Mouse (Mus musculus) liver, postnatal 0 days (tissue): ENCODE measurements around the gene Mars. TPM values are rescaled to one million over a fixed set of nuclear protein-coding genes. Genes with fewer than 3 reads are reported as not detected.

Experiments
- ATAC-seq: fragments of 200-750 bp; cut with Nextera tagmentation; 2 replicates; pipeline ENCODE4 v1.8.0; 2017; ENCODE audit warnings: mild to moderate bottlenecking, moderate library complexity
- DNase-seq: peaks from one replicate; pipeline ENCODE4 v3.0.0-alpha.2; 2016
- H3K27ac ChIP-seq: fragments of 300-500 bp; sonication (generic); 2 replicates; pipeline ENCODE4 v1.5.1; 2014; ENCODE audit warnings: antibody characterized with exemption, moderate library complexity, mild to moderate bottlenecking, low read depth
- H3K27me3 ChIP-seq: fragments of 300-500 bp; sonication (generic); 2 replicates; pipeline ENCODE4 v1.6.1; 2014; ENCODE audit warnings: low read length, control low read depth, mixed read lengths; ENCODE audit not compliant: insufficient read depth
- H3K36me3 ChIP-seq: fragments of 300-500 bp; sonication (generic); replicated peaks from 2 replicates; pipeline ENCODE4 v1.6.1; 2014; ENCODE audit warnings: mild to moderate bottlenecking, control low read depth, low read length, moderate library complexity, mixed read lengths; ENCODE audit not compliant: insufficient read depth
- H3K4me1 ChIP-seq: fragments of 300-500 bp; sonication (generic); 2 replicates; pipeline ENCODE4 v1.6.1; 2014; ENCODE audit warnings: antibody characterized with exemption, mild to moderate bottlenecking, control low read depth; ENCODE audit not compliant: insufficient read depth
- H3K4me2 ChIP-seq: fragments of 300-500 bp; sonication (generic); 2 replicates; pipeline ENCODE4 v1.6.1; 2014; ENCODE audit warnings: low read depth, mild to moderate bottlenecking, low read length, moderate library complexity, mixed read lengths
- H3K4me3 ChIP-seq: fragments of 300-500 bp; sonication (generic); 2 replicates; pipeline ENCODE4 v1.5.1; 2014; ENCODE audit warnings: low read depth, low read length
- H3K9ac ChIP-seq: fragments of 300-500 bp; sonication (generic); replicated peaks from 2 replicates; pipeline ENCODE4 v1.6.1; 2014; ENCODE audit warnings: mild to moderate bottlenecking, moderate library complexity
- H3K9me3 ChIP-seq: fragments of 300-500 bp; sonication (generic); 2 replicates; pipeline ENCODE4 v1.6.1; 2016; ENCODE audit warnings: mild to moderate bottlenecking, control low read depth, low read length, mixed read lengths
- CTCF ChIP-seq: sonication (generic); IDR thresholded peaks from 2 replicates; pipeline ENCODE4 v1.5.1; 2016; ENCODE audit warnings: antibody characterized with exemption, low read depth
- EP300 ChIP-seq: IDR thresholded peaks from 2 replicates; pipeline ENCODE4 v1.6.1; 2016; ENCODE audit warnings: antibody characterized with exemption, low read depth, mild to moderate bottlenecking
- WGBS: fragments of 180-500 bp; shearing (Covaris S2); extraction: QIAGEN DNeasy Blood & Tissue Kit; methylation state at CpG from one replicate; pipeline ENCODE4 v1.1.7; 2014; ENCODE audit not compliant: insufficient replicate concordance; 5-methylcytosine and 5-hydroxymethylcytosine counted together
- polyA plus RNA-seq: library from polyadenylated mRNA; unstranded; fragments of >200 nt; fragmentation: Nextera tagmentation; extraction: Ambion mirVana; gene quantifications from 2 replicates; pipeline ENCODE4 v1.2.1, GENCODE M21; 2015

The Mars gene
- polyA plus RNA-seq, 1 experiment from 2014 or later = 62.3 TPM

DNA sequence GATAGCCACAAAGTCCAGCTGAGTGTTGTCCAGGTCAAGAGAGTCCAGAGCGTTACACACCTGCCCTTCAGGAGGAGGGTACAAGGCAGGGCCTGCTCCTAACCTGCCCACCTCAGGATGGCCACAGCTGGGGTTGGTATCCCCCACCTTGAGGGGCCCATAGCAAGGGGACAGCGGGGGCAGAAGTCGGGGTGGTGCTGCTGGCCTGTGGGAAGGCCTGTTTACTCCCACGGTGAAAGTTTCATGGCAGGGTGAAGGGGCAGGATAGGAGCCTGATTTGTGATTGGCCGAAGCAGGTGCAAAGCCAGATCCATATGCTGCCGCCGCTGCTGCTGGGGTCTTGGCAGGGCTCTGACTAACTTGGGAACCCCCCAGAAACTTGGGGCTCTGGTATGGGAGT, 18.6 kb upstream of the Mars start:
- H3K27me3 ChIP-seq = 0 out of 2 replicates have a peak, but pooled peaks cover 3% of the 10 kb centered on the region
- H3K9me3 ChIP-seq = no peaks in the 10 kb centered on the region
- ATAC-seq (peak; percentile 39; the same call in 1 of the 2 replicates), DNase-seq (no peak)
- no peak overlapping the region for H3K27ac ChIP-seq
- peaks cover 18% of the 10 kb centered on the region for H3K4me1 ChIP-seq
- 75% methylated on average over 7 of the region's 7 CpGs for WGBS
- peaks cover 5% of the 10 kb centered on the region for H3K36me3 ChIP-seq
- no peak overlapping the region for H3K4me2 ChIP-seq
- H3K9ac ChIP-seq = no peak overlapping the region
- no peak overlapping the region for H3K4me3 ChIP-seq
- TF ChIP-seq EP300 (no peak), CTCF (no peak)

DNA sequence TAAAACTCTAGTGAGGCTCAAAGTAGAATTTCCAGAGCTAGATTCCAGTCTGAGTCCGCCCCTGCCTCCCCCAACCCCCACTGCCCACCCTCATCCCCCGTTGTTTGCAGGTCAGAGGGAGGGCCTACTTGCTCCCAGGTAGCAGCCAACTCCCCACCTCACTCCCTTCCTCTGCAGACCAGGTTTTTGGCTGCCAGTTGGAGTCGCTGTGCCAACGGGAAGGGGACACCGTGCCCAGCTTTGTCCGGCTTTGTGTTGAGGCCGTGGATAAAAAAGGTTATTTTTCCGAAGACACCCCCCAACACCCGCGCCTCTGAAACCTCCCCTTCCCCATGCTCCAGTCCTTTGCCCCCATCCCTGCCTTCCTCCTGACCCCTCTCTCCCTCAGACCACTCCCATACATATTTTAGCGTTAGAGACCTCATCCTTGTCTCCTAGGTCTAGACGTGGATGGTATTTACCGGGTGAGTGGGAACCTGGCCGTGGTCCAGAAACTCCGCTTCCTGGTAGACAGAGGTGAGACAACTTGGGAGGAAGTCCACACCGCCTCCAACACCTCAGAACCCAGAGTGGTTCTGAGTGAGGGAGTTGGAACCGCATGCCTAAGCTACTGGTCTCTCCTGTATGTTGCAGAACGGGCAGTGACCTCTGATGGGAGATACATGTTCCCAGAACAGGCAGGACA, 16.0 kb upstream of the Mars start:
- Histone ChIP-seq H3K4me2 (no peak overlapping the region), H3K9me3 (no peaks in the 10 kb centered on the region), H3K36me3 (peaks cover 5% of the 10 kb centered on the region), H3K4me3 (no peak overlapping the region), H3K4me1 (peaks cover 22% of the 10 kb centered on the region), H3K27me3 (0 out of 2 replicates have a peak, but pooled peaks cover 3% of the 10 kb centered on the region), H3K27ac (no peak overlapping the region), H3K9ac (no peak overlapping the region)
- no peak for DNase-seq
- TF ChIP-seq CTCF (no peak), EP300 (no peak)
- 75% methylated on average over 18 of the region's 18 CpGs for WGBS
- ATAC-seq = no peak

DNA sequence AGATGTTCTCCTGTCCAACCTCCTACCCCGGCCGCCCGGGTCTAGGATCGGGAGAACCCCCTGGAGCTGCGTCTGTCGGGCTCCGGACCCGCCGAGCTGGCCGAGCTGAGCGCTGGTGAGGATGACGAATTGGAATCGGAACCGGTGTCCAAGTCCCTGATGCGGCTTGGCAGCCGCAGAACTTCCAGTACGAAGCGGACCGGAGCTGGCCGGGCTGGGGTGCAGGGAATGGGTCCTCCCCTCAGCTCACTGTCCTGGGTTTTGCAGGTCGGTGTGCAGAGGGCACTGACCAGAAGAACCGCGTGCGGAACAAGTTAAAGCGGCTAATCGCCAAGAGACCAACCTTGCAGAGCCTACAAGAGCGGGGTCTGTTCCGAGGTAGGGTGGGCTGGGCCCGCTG, 15.2 kb upstream of the Mars start:
- peaks cover 22% of the 10 kb centered on the region for H3K4me1 ChIP-seq

DNA sequence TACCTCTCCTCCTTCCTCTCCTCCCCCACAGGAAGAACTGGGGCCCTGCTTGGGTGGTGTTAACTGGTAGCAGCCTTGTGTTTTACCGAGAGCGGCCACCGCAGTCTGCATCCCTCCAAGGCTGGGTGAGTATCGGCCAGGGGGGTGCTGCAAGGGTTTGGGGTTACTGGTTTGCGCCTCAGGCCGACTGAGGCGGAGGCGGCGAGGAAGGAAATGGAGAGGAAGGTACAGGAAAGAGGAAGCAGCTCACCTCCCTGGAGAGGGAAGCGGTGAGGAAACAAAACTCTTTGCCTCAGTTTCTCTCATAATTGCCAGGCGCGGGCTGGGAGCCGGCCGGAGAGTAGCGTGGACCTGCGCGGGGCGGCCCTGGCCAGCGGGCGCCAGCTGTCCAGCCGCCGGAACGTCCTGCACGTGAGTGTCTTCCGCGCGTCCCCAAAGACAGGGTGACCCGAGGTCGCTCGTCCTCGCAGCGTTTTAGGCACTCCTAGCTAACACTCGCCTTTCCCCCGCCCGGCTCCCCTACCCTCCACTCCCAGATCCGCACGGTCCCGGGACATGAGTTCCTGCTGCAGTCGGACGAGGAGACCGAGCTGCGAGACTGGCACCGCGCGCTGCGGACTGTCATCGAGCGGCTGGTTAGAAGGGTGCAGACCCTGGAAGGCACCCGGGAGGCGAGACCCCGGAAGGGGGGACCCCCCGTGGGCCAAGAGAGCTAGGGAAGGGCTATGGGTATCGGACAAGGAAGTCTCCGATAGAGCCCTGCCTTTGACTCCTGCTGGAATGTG, 14.6 kb upstream of the Mars start:
- 3% methylated on average over 53 of the region's 54 CpGs for WGBS
- peak overlapping the region; percentile 91 for H3K4me2 ChIP-seq
- no peaks in the 10 kb centered on the region for H3K9me3 ChIP-seq
- no peaks in the 10 kb centered on the region for H3K27me3 ChIP-seq
- peak; percentile 32 for ATAC-seq
- peaks cover 22% of the 10 kb centered on the region for H3K4me1 ChIP-seq
- H3K9ac ChIP-seq = peak overlapping the region; percentile 66
- peaks cover 5% of the 10 kb centered on the region for H3K36me3 ChIP-seq
- H3K27ac ChIP-seq = 0 out of 2 replicates have a peak overlapping the region, but pooled peaks have one; percentile 34
- DNase-seq = peak; percentile 49
- TF ChIP-seq EP300 = no peak
- TF ChIP-seq CTCF = no peak
- peak overlapping the region; percentile 56 for H3K4me3 ChIP-seq

More for the DNA sequence above, 15.2 kb upstream of the Mars start:
- H3K36me3 ChIP-seq = peaks cover 5% of the 10 kb centered on the region
- TF ChIP-seq EP300 = no peak
- no peak for TF ChIP-seq CTCF
- peak overlapping the region; percentile 66 for H3K9ac ChIP-seq
- H3K4me3 ChIP-seq = peak overlapping the region; percentile 56
- peak overlapping the region; percentile 91 for H3K4me2 ChIP-seq
- WGBS = 35% methylated on average over 29 of the region's 29 CpGs
- no peaks in the 10 kb centered on the region for H3K27me3 ChIP-seq
- no peak; the same call in 1 of the 2 replicates for ATAC-seq
- no peak overlapping the region for H3K27ac ChIP-seq
- DNase-seq = no peak
- H3K9me3 ChIP-seq = no peaks in the 10 kb centered on the region

DNA sequence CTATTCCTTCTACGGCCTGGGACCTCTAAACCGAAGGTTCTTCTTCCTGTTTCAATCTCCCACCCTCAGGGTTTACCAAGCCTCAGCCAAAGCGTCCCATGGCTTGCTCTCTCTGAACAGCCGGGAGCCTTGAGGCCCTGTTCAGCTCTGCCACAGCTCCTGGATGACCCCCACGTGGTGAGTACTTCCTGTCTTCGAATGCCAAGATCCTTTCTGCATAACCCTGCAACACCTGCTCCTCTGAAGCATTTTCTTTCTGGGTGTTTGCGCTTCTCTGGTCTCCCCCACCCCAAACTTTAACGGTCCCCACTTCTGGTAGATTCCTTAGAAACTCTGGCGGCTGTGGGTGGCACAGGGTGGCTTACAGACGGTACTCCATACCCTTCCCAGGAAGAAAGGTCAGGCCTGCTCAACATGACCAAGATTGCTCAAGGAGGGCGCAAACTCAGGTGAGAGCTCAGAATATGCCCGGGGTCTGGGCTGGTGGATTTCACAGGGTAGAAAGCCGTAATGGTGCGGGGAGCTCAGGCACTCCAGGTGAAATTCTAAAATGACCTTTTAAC, 13.9 kb upstream of the Mars start:
- peak overlapping the region; percentile 66 for H3K9ac ChIP-seq
- H3K4me2 ChIP-seq = peak overlapping the region; percentile 91
- peaks cover 22% of the 10 kb centered on the region for H3K4me1 ChIP-seq
- H3K4me3 ChIP-seq = peak overlapping the region; percentile 56
- H3K36me3 ChIP-seq = peaks cover 5% of the 10 kb centered on the region
- 26% methylated on average over 14 of the region's 14 CpGs for WGBS
- H3K27ac ChIP-seq = peak overlapping the region; percentile 34; the same call in 1 of the 2 replicates
- H3K9me3 ChIP-seq = no peaks in the 10 kb centered on the region
- TF ChIP-seq CTCF (no peak), EP300 (no peak)
- ATAC-seq = no peak
- no peak for DNase-seq
- no peaks in the 10 kb centered on the region for H3K27me3 ChIP-seq

- ATAC-seq (peak; percentile 72), DNase-seq (peak; percentile 86)
- no peak overlapping the region for H3K9ac ChIP-seq
- TF ChIP-seq EP300 = no peak
- TF ChIP-seq CTCF = peak; percentile 71
- peak overlapping the region; percentile 80; the same call in 1 of the 2 replicates for H3K27ac ChIP-seq
- WGBS = 11% methylated on average over 7 of the region's 7 CpGs
- H3K9me3 ChIP-seq = no peaks in the 10 kb centered on the region
- peak overlapping the region; percentile 91 for H3K4me2 ChIP-seq
- H3K36me3 ChIP-seq = peaks cover 5% of the 10 kb centered on the region
- H3K27me3 ChIP-seq = no peaks in the 10 kb centered on the region
- H3K4me1 ChIP-seq = peaks cover 22% of the 10 kb centered on the region
- peak overlapping the region; percentile 43 for H3K4me3 ChIP-seq
Measured at GRCm38 (mm10) chr10:127324495-127324894, 12.9 kb upstream of the Mars start.
